Mouse (Mus musculus): ENCODE data around the gene Fam71b. TPM values are rescaled to one million over a fixed set of nuclear protein-coding genes. Genes with fewer than 3 reads are reported as not detected.

Gene Fam71b
- polyA plus RNA-seq, 1 experiment from 2014 or later, result not detected

GRCm38 (mm10) chr11:46441774-46442173 lies 45.4 kb downstream of the Fam71b start:
- ATAC-seq, result no peak
- no peak overlapping the region for H3K9ac ChIP-seq
- peaks cover 8% of the 10 kb centered on the region for H3K4me1 ChIP-seq
- no peaks in the 10 kb centered on the region for H3K9me3 ChIP-seq (replicated peaks)
- H3K36me3 ChIP-seq (ENCODE audit: poor library complexity, severe bottlenecking), result peaks cover 40% of the 10 kb centered on the region
- H3K4me3 ChIP-seq, result no peak overlapping the region
- H3K4me2 ChIP-seq, result no peak overlapping the region
- H3K27ac ChIP-seq, result no peak overlapping the region
- WGBS, result 96% methylated on average over 1 of the region's 1 CpGs
- H3K27me3 ChIP-seq, result no peaks in the 10 kb centered on the region

DNA sequence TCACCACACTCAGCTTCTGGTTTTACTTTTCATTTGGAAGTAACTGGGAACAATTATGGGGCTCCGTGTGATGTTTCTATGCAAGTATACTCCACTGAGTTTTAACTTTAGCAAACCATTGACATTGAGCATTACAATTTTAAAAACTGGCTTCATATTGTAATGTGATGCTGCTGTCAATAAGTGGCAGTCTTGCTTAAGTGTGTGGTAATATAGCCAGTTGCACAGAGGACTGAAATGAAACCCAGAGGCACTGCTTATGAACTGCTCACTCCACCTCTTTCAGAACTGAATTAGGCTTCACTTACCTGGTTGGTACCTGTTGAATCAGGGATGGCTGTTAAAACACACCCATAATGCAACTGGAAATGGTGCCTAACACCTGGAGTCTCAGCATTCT lies 46.8 kb downstream of the Fam71b start:
- Histone ChIP-seq H3K4me2 (no peak overlapping the region), H3K27me3 (no peaks in the 10 kb centered on the region), H3K4me1 (0 out of 2 replicates have a peak, but pooled peaks cover 1% of the 10 kb centered on the region), H3K4me3 (no peak overlapping the region), H3K9me3 (replicated peaks) (no peaks in the 10 kb centered on the region), H3K36me3 (ENCODE audit: poor library complexity, severe bottlenecking) (peaks cover 40% of the 10 kb centered on the region), H3K27ac (no peak overlapping the region), H3K9ac (no peak overlapping the region)
- WGBS, result 97% methylated on average over 1 of the region's 1 CpGs
- ATAC-seq, result no peak

DNA sequence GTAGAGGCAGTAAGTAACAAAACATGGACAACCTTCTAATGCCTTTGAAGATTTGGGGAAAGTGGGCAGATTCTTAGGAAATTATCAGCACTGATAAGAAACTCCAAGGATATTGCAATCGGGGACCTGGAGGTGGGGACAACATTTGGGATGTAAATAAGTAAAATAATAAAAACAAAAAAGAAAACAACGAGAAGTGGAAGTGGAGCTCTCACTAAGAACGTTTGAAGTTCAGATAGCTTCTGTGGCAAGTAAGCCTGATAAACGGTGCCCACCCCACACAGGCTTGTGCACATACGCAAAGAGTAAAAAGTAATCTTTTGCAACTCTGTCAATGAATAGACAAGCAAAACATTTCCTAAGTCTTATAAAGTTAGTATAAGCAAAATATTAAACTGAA lies 47.6 kb downstream of the Fam71b start:
- no peaks in the 10 kb centered on the region for H3K9me3 ChIP-seq (replicated peaks)
- H3K9ac ChIP-seq, result no peak overlapping the region
- H3K27me3 ChIP-seq, result no peaks in the 10 kb centered on the region
- ATAC-seq, result no peak
- H3K4me1 ChIP-seq, result no peaks in the 10 kb centered on the region
- 95% methylated on average over 5 of the region's 5 CpGs for WGBS
- H3K36me3 ChIP-seq (ENCODE audit: poor library complexity, severe bottlenecking), result peaks cover 40% of the 10 kb centered on the region
- no peak overlapping the region for H3K4me2 ChIP-seq
- H3K27ac ChIP-seq, result no peak overlapping the region
- H3K4me3 ChIP-seq, result no peak overlapping the region

DNA sequence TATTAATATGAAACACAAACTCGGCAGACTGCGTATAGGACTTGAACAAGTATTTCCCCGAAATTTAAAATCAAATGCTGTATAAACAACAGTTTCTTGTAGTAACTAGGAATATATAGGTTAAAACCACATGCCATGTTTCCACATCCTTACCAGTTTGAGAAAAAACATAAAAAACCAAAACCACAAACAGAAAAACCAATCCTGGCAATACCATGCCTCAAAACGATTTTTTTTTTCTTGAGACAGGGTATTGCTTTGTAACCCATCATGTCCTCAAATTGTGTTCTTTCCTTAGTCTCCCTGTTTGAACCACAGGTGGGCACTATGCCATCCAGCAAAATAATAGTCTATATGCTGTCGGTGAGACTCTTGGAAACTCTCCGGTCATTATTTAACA lies 49.8 kb downstream of the Fam71b start:
- no peak overlapping the region for H3K4me2 ChIP-seq
- H3K27me3 ChIP-seq, result no peaks in the 10 kb centered on the region
- no peak for ATAC-seq
- WGBS, result 93% methylated on average over 6 of the region's 6 CpGs
- no peak overlapping the region for H3K27ac ChIP-seq
- H3K9me3 ChIP-seq (replicated peaks), result no peaks in the 10 kb centered on the region
- no peak overlapping the region for H3K4me3 ChIP-seq
- H3K9ac ChIP-seq, result no peak overlapping the region
- H3K4me1 ChIP-seq, result no peaks in the 10 kb centered on the region
- H3K36me3 ChIP-seq (ENCODE audit: poor library complexity, severe bottlenecking), result peaks cover 24% of the 10 kb centered on the region

DNA sequence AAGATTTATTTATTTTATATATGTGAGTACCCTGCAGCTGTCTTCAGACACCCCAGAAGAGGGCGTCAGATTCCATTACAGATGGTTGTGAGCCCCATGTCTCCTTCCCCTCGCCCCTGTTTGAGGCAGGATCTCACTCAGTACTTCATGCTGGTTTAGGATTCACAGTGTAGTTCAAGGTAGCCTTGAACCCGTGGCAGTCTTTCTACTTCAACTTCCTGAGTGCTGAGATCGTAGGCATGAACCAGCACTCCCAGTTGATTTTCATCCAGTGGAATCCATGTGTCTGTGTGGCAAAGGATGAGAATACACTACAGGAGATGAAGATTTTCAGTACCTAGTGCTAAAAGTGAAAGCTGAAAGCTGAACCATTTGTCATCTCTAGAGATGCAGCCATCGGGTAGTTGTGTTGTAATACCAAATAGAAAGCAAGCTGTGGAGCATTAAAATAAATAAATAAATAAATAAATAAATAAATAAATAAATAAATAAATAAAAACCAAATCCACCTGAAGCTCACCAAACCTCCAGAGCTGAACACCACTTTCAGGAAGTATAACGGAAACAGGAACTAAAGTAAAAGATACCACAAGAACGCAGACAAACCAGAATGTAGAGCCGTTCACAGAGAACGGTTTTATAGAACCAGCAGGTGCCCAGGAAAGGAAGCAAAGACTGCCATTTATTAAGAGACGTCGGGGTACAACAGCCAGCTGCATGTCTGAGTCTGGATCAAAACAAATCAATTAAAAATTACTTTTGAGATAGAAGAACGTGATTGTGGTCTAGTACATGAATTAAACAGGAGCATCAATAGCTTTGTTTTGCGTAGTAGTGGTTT lies 51.5 kb downstream of the Fam71b start:
- H3K27ac ChIP-seq, result no peak overlapping the region
- H3K36me3 ChIP-seq (ENCODE audit: poor library complexity, severe bottlenecking), result peaks cover 10% of the 10 kb centered on the region
- no peak overlapping the region for H3K4me3 ChIP-seq
- no peak overlapping the region for H3K9ac ChIP-seq
- 75% methylated on average over 13 of the region's 13 CpGs for WGBS
- H3K9me3 ChIP-seq (replicated peaks), result no peaks in the 10 kb centered on the region
- H3K27me3 ChIP-seq, result no peaks in the 10 kb centered on the region
- ATAC-seq, result no peak
- no peak overlapping the region for H3K4me2 ChIP-seq
- H3K4me1 ChIP-seq, result no peaks in the 10 kb centered on the region

DNA sequence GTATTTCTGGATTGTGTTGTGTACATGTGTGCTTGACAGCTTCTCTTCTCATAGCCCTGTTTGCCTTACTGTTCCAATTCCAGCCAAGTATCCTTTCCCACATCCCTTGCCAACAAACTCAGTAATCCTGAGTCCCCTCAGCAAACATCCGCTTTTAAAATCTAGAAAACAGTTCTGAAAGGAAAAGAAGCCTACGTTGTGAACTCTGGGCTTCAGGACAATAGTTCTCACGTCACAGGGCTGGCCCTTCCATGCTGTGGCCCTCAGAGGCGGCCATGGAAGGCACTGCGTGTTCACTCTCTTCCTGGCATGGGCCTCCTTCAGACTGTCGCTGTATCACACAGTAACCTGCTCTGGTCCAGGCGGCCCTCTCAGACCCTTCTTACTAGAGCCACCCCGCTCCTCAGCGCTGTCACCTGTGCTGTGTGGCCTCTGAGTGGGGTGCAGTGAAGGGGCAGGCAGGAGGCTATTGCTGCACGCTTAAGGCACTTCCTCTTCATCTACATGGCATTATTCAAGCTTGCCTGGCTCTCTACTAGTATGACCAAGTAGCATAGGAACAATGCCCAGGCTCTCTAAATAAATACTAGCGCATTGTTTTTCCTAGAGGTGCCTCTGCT lies 53.2 kb downstream of the Fam71b start:
- Histone ChIP-seq H3K4me3 (no peak overlapping the region), H3K27me3 (no peaks in the 10 kb centered on the region), H3K4me1 (no peaks in the 10 kb centered on the region), H3K9me3 (replicated peaks) (no peaks in the 10 kb centered on the region), H3K36me3 (ENCODE audit: poor library complexity, severe bottlenecking) (no peaks in the 10 kb centered on the region), H3K9ac (no peak overlapping the region), H3K4me2 (no peak overlapping the region), H3K27ac (no peak overlapping the region)
- ATAC-seq, result no peak
- 84% methylated on average over 11 of the region's 11 CpGs for WGBS

DNA sequence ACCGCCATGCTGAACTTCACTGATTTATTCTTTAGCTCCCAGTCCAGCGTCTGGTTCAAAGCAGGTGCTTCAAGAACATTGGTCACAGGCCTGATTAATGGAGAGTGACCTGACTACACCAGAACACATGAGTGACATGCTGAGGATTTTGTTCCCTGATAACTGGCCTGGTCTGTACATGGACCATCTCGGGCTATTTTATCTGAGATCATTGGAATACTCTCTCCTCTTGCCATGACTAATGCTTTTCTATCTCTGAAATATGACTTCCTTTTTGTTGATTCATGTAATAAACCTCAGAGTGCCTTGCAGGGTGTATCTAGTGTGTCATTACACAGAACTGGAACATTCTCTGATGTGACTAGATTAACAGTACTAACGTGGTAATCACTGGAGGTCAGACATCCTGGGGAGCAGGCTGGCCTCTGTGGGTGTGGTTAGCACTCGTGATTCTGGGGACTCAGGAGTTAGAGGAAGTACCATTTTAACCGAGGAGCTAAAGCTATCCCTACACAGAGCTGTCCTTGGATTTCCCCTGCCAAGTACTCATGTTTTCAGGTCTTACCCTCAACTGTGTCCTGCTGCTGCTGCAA lies 58.2 kb downstream of the Fam71b start, which contains the start of gene Havcr2:
Havcr2 (plus strand) TSS at position 483 of the 593 bp plus-strand sequence.
- 86% methylated on average over 6 of the region's 6 CpGs for WGBS
- Histone ChIP-seq H3K4me1 (no peaks in the 10 kb centered on the region), H3K9me3 (replicated peaks) (no peaks in the 10 kb centered on the region), H3K9ac (no peak within 1 kb of the TSS), H3K27me3 (no peaks in the 10 kb centered on the region), H3K36me3 (ENCODE audit: poor library complexity, severe bottlenecking) (no peaks in the 10 kb centered on the region), H3K4me3 (no peak within 1 kb of the TSS), H3K4me2 (no peak within 1 kb of the TSS), H3K27ac (no peak within 1 kb of the TSS)
- ATAC-seq, result no peak

Other genes with a start within 250 kb of the Fam71b start
- gene Nipal4, start 230.1 kb upstream of the Fam71b start, polyA plus RNA-seq (2015; fragmentation: Nextera tagmentation; extraction: Ambion mirVana), result 0.38 and 0.40 TPM in 2 replicates
- gene Fndc9, start 161.0 kb upstream of the Fam71b start, polyA plus RNA-seq (2015; fragmentation: Nextera tagmentation; extraction: Ambion mirVana), result 2.2 and 2.5 TPM in 2 replicates
- gene Cyfip2, start 83.7 kb upstream of the Fam71b start, polyA plus RNA-seq (2015; fragmentation: Nextera tagmentation; extraction: Ambion mirVana), result 55.9 and 59.8 TPM in 2 replicates
- not detected in 2 replicates for gene Itk, start 7.0 kb upstream of the Fam71b start, polyA plus RNA-seq (2015; fragmentation: Nextera tagmentation; extraction: Ambion mirVana)
- gene Med7, start 40.4 kb downstream of the Fam71b start, polyA plus RNA-seq (2015; fragmentation: Nextera tagmentation; extraction: Ambion mirVana), result 94.8 and 95.0 TPM in 2 replicates
- gene Havcr2, start 58.4 kb downstream of the Fam71b start, polyA plus RNA-seq (2015; fragmentation: Nextera tagmentation; extraction: Ambion mirVana), result 0.06 and 0.23 TPM in 2 replicates
- not detected in 2 replicates for gene Gm12169, start 127.7 kb downstream of the Fam71b start, polyA plus RNA-seq (2015; fragmentation: Nextera tagmentation; extraction: Ambion mirVana)
- gene BC053393, start 175.0 kb downstream of the Fam71b start, polyA plus RNA-seq (2015; fragmentation: Nextera tagmentation; extraction: Ambion mirVana), result not detected in 2 replicates
- gene Dppa1, start 232.7 kb downstream of the Fam71b start, polyA plus RNA-seq (2015; fragmentation: Nextera tagmentation; extraction: Ambion mirVana), result not detected in 2 replicates

All from forebrain, embryonic 13.5 days (tissue).